Mouse (Mus musculus) ES-E14 (cell line): ENCODE results near the gene Mpp4. TPM values are rescaled to one million over a fixed set of nuclear protein-coding genes. Genes with fewer than 3 reads are reported as not detected.
A peak's percentile ranks its signal among the peaks of the same experiment; 100 is the strongest.

ENCODE experiments used
- DNase-seq: peaks from one replicate; pipeline ENCODE4 v3.0.0-alpha.2; 2013; ENCODE audit warnings: low read depth, low spot score
- H3K27ac ChIP-seq: 2 replicates; pipeline ENCODE4 v1.5.1; 2012; ENCODE audit warnings: low read depth, mild to moderate bottlenecking, low read length, moderate library complexity, mixed read lengths; ENCODE audit not compliant: poor library complexity, insufficient read depth, severe bottlenecking
- H3K36me3 ChIP-seq: 2 replicates; pipeline ENCODE4 v1.6.1; 2012; ENCODE audit warnings: mild to moderate bottlenecking, low read length, moderate library complexity, mixed read lengths; ENCODE audit not compliant: control insufficient read depth, poor library complexity, insufficient read depth, severe bottlenecking
- H3K4me1 ChIP-seq, 2 experiments: fragments of 150-350 bp in 1 of 2; sonication (generic) in 1 of 2; 2 replicates each; pipeline ENCODE4 v1.6.1; 2012; ENCODE audit warnings: low read length in 2 of 2, mild to moderate bottlenecking in 1 of 2, mixed read lengths in 1 of 2; ENCODE audit not compliant: control insufficient read depth in 2 of 2, insufficient read depth in 2 of 2, poor library complexity in 1 of 2
- H3K4me3 ChIP-seq, 2 experiments: fragments of 150-350 bp in 1 of 2; sonication (generic) in 1 of 2; 2 replicates each; pipeline ENCODE4 v1.5.1; 2012; ENCODE audit warnings: low read length in 2 of 2, low read depth in 1 of 2, mild to moderate bottlenecking in 1 of 2, mixed read lengths in 1 of 2; ENCODE audit not compliant: insufficient read depth in 1 of 2, poor library complexity in 1 of 2, severe bottlenecking in 1 of 2
- H3K9ac ChIP-seq: 2 replicates; pipeline ENCODE4 v1.6.1; 2012; ENCODE audit warnings: low read depth, mild to moderate bottlenecking, low read length, mixed read lengths; ENCODE audit not compliant: poor library complexity, insufficient read depth, severe bottlenecking
- H3K9me3 ChIP-seq: fragments of 150-350 bp; sonication (generic); 2 replicates; pipeline ENCODE4 v1.6.1; 2012; ENCODE audit warnings: low read depth, mild to moderate bottlenecking, low read length; ENCODE audit not compliant: control insufficient read depth, insufficient read depth
- CHD2 ChIP-seq: IDR thresholded peaks from 2 replicates; pipeline ENCODE4 v1.6.1; 2014; ENCODE audit warnings: mild to moderate bottlenecking, low read depth, low read length, inconsistent platforms
- HCFC1 ChIP-seq: IDR thresholded peaks from 2 replicates; pipeline ENCODE4 v1.6.1; 2012; ENCODE audit warnings: low read length, inconsistent platforms, borderline replicate concordance; ENCODE audit not compliant: insufficient read depth
- MAFK ChIP-seq: IDR thresholded peaks from 2 replicates; pipeline ENCODE4 v1.6.1; 2014; ENCODE audit warnings: mild to moderate bottlenecking, low read depth, low read length, inconsistent platforms; ENCODE audit not compliant: insufficient read depth
- ZC3H11A ChIP-seq: IDR thresholded peaks from 2 replicates; pipeline ENCODE4 v1.6.1; 2012; ENCODE audit warnings: low read depth, mild to moderate bottlenecking, inconsistent platforms, low read length, borderline replicate concordance
- ZNF384 ChIP-seq: IDR thresholded peaks from 2 replicates; pipeline ENCODE4 v1.6.1; 2012; ENCODE audit warnings: low read depth, low read length, inconsistent platforms
- in situ Hi-C, 2 experiments: fragments of 600-800 bp; cut with MboI; formaldehyde crosslinking; loops; one replicate each; pipeline ENCODE4 v1.15.1; 2025; ENCODE audit warnings: low sequenced_read_pairs in 2 of 2, inconsistent platforms in 1 of 2; ENCODE audit not compliant: unreplicated experiment in 2 of 2
- total RNA-seq: library from RNA; depleted of rRNA; stranded (reverse); fragments of 300-350 nt; gene quantifications from 2 replicates; pipeline ENCODE4 v1.2.3, GENCODE M21; 2012; rRNA removed

Gene Mpp4
- 1.0 and 1.2 TPM in 2 replicates for total RNA-seq

DNA sequence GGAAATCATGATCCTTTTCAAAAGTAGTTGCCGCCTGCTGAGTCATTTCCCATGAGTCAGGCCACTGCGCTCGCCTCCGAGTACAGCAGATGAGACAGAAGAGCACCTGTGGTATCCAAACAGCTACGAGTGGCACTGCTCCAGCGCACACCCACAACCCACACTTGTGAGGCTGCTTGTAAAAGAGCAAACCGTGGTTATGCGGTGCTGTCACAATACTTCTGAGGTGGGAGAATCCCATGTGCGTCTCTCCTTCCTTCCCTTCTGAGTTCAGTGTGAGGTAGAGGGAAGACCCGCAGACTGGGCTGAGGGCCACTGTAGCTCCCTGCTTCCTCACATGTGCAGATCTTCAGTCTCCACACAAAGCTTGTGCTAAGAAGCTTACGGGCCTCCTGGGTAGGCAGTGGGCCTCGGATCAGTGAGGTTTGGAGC is at the start of gene Mpp4:
Mpp4 (minus strand) TSS at position 360 of the 432 bp plus-strand sequence.
- Histone ChIP-seq H3K9ac (peak within 1 kb of the TSS; percentile 26; the same call in 1 of the 2 replicates), H3K4me3 (no peak within 1 kb of the TSS; a peak in 1 of 4 replicates), H3K9me3 (no peaks in the 10 kb centered on the region), H3K4me1 (peaks cover 0 to 3% of the 10 kb centered on the region in 2 experiments; a peak in 1 of 4 replicates), H3K27ac (no peak within 1 kb of the TSS), H3K36me3 (peaks cover 17% of the 10 kb centered on the region; the same call in 1 of the 2 replicates)
- DNase-seq, result no peak
- TF ChIP-seq MAFK, result 0 out of 2 replicates have a peak, but pooled peaks have one; percentile 29
- no peak for TF ChIP-seq ZNF384
- TF ChIP-seq HCFC1, result no peak
- in situ Hi-C loops, result no loop called here

DNA sequence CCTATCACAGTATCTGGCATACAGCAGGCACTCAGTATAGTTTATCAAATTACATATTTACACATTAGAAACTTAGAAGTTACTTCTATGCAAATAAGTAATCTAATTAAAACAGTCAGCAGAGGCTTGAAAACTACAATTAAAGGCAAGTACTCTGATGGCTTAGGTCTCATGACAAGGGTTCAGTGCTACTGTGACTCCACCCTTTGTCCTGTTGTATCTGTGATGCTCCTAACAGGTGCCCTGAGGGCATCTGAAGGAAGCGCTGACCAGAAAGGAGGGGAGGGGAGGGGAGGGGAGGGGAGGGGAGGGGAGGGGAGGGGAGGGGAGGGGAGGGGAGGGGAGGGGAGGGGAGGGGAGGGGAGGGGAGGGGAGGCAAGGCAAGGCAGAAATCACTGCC is 49.8 kb upstream of the Mpp4 start:
- no peak for TF ChIP-seq ZNF384
- no peak for TF ChIP-seq CHD2
- TF ChIP-seq HCFC1, result no peak
- no peak for TF ChIP-seq MAFK
- no peak for TF ChIP-seq ZC3H11A
- H3K27ac ChIP-seq, result no peak overlapping the region
- no peaks in the 10 kb centered on the region for H3K9me3 ChIP-seq
- no peak overlapping the region for H3K4me3 ChIP-seq
- peak; percentile 24 for DNase-seq
- peaks cover 20% of the 10 kb centered on the region; the same call in 1 of the 2 replicates for H3K36me3 ChIP-seq
- H3K9ac ChIP-seq, result no peak overlapping the region
- no peaks in the 10 kb centered on the region for H3K4me1 ChIP-seq
- in situ Hi-C loops, result no loop called here

DNA sequence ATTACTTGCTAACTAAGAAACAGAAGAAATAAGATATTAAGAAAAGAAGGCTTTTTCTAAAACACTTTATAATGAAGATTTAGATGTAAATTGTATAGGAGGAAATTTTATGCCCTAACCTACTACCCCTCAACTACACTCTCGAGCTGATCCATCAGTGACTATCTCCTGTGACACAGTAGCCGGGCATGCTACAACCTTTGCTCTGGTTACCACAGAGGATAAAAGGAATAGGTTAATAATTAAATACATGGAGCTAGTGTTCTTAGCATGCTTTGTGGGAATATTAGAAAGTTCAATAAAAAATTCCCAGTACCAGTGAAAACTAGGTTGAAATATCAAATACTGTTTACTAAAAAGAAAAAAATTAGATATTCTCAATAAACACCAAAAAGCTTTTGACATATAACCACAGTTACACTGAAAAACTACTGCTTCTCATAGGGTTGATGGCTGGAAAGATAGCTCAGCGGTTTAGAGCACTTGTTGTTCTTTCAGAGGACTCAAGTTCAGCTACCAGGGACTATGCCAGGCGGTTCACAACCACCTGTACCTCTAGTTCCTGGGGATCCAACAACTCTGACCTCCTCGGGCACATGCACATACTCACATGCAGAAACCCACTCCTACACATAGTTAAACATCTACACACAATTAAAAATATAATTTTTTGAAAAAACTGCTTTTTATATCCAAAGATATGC is 49.0 kb upstream of the Mpp4 start:
- H3K9me3 ChIP-seq, result no peaks in the 10 kb centered on the region
- H3K27ac ChIP-seq, result no peak overlapping the region
- no peak for DNase-seq
- H3K4me3 ChIP-seq, result no peak overlapping the region
- no peak overlapping the region for H3K9ac ChIP-seq
- in situ Hi-C loops, result no loop called here
- H3K36me3 ChIP-seq, result peaks cover 20% of the 10 kb centered on the region; the same call in 1 of the 2 replicates
- TF ChIP-seq ZC3H11A (no peak), CHD2 (no peak), MAFK (no peak), ZNF384 (no peak), HCFC1 (no peak)
- H3K4me1 ChIP-seq, result no peaks in the 10 kb centered on the region

DNA sequence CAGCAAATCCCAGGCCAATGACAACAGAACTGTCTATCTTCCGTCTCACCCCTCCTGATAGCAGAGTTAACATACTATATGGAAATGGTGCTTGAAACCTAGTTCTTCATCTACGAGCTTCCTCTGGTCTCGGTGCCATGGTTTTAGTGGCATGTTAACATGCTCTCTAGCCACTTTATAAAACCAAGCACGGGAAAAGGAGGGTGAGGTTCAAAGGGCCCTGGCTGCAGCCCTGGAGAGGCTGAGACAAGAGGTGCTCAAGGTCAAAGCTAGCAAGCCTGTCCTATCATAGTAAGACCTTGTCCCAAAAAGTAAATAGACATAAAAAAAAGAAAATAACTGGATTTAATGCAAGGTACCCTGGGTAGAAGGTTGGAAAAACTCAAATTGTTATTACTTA is 48.5 kb upstream of the Mpp4 start:
- H3K36me3 ChIP-seq, result peaks cover 22% of the 10 kb centered on the region; the same call in 1 of the 2 replicates
- no peak overlapping the region for H3K9ac ChIP-seq
- DNase-seq, result no peak
- H3K27ac ChIP-seq, result no peak overlapping the region
- H3K4me1 ChIP-seq, result no peaks in the 10 kb centered on the region
- in situ Hi-C loops, result no loop called here
- H3K9me3 ChIP-seq, result no peaks in the 10 kb centered on the region
- TF ChIP-seq MAFK (no peak), HCFC1 (no peak), ZNF384 (no peak), CHD2 (no peak), ZC3H11A (no peak)
- no peak overlapping the region for H3K4me3 ChIP-seq

DNA sequence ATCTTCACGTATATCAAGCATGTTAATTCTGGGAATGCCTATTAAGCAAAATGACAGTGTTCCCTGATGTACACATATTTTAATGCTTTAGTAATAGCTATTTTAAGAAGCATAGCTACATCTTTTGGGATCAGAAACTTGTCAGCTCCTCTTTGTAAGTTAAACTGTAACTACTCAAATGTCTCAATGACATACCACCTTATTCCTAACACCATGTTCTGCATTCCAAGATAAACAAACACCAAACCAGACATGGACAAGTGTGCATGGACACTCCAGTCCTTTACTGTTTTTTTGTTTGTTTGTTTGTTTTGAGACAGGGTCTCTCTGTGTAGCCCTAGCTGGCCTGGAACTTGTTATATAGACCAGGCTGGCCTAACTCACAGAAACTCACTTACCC is 45.1 kb upstream of the Mpp4 start:
- H3K9me3 ChIP-seq, result no peaks in the 10 kb centered on the region
- no peak overlapping the region for H3K4me3 ChIP-seq
- TF ChIP-seq ZNF384, result no peak
- DNase-seq, result no peak
- in situ Hi-C loops, result no loop called here
- no peak overlapping the region for H3K9ac ChIP-seq
- H3K27ac ChIP-seq, result no peak overlapping the region
- peaks cover 16% of the 10 kb centered on the region; the same call in 1 of the 2 replicates for H3K36me3 ChIP-seq
- H3K4me1 ChIP-seq, result no peaks in the 10 kb centered on the region
